Mouse (Mus musculus) hindbrain, embryonic 10.5 days (tissue): Measurements from ENCODE around the gene Il23r. TPM values are rescaled to one million over a fixed set of nuclear protein-coding genes. Genes with fewer than 3 reads are reported as not detected.
A peak's percentile ranks its signal among the peaks of the same experiment; 100 is the strongest.

Source experiments
- DNase-seq: peaks from one replicate; pipeline ENCODE4 v3.0.0-alpha.2; 2017; ENCODE audit warnings: low spot score
- H3K27ac ChIP-seq: fragments of 300-500 bp; sonication (generic); 2 replicates; pipeline ENCODE4 v1.5.1; 2016; ENCODE audit warnings: mild to moderate bottlenecking, moderate library complexity
- H3K27me3 ChIP-seq: fragments of 300-500 bp; sonication (generic); 2 replicates; pipeline ENCODE4 v1.6.1; 2016; ENCODE audit warnings: mild to moderate bottlenecking; ENCODE audit not compliant: poor library complexity, insufficient read depth, severe bottlenecking
- H3K36me3 ChIP-seq: fragments of 300-500 bp; sonication (generic); 2 replicates; pipeline ENCODE4 v1.6.1; 2016; ENCODE audit warnings: mild to moderate bottlenecking, moderate library complexity
- H3K4me1 ChIP-seq: fragments of 300-500 bp; sonication (generic); replicated peaks from 2 replicates; pipeline ENCODE4 v1.6.1; 2016; ENCODE audit warnings: mild to moderate bottlenecking
- H3K4me3 ChIP-seq: fragments of 300-500 bp; sonication (generic); 2 replicates; pipeline ENCODE4 v1.5.1; 2016; ENCODE audit warnings: mild to moderate bottlenecking, moderate library complexity
- H3K9me3 ChIP-seq: fragments of 300-500 bp; sonication (generic); 2 replicates; pipeline ENCODE4 v1.6.1; 2016; ENCODE audit warnings: mild to moderate bottlenecking, moderate library complexity
- WGBS: fragments of 180-500 bp; shearing (Covaris S2); methylation state at CpG from one replicate; pipeline ENCODE4 v1.1.7; 2016; 5-methylcytosine and 5-hydroxymethylcytosine counted together
- polyA plus RNA-seq: library from polyadenylated mRNA; unstranded; fragments of >200 nt; fragmentation: Nextera tagmentation; extraction: Ambion mirVana; gene quantifications from 2 replicates; pipeline ENCODE4 v1.2.1, GENCODE M21; 2016

Gene Il23r
- polyA plus RNA-seq, 1 experiment from 2014 or later: not detected

- Histone ChIP-seq H3K9me3 (no peaks in the 10 kb centered on the region), H3K4me3 (no peak overlapping the region), H3K36me3 (no peaks in the 10 kb centered on the region), H3K4me1 (no peaks in the 10 kb centered on the region), H3K27ac (no peak overlapping the region), H3K27me3 (no peaks in the 10 kb centered on the region)
- no peak for DNase-seq
- WGBS: 61% methylated on average over 3 of the region's 3 CpGs
Measured at GRCm38 (mm10) chr6:67405281-67405682, 86.4 kb downstream of the Il23r start.

- H3K9me3 ChIP-seq: no peaks in the 10 kb centered on the region
- H3K36me3 ChIP-seq: no peaks in the 10 kb centered on the region
- 80% methylated on average over 5 of the region's 5 CpGs for WGBS
- H3K4me3 ChIP-seq: no peak overlapping the region
- H3K27me3 ChIP-seq: no peaks in the 10 kb centered on the region
- no peak for DNase-seq
- no peak overlapping the region for H3K27ac ChIP-seq
- H3K4me1 ChIP-seq: no peaks in the 10 kb centered on the region
Measured at GRCm38 (mm10) chr6:67399551-67399950, 92.1 kb downstream of the Il23r start.

- WGBS: 2% methylated on average over 26 of the region's 26 CpGs
Measured at GRCm38 (mm10) chr6:67375982-67376391, 115.7 kb downstream of the Il23r start, which contains the start of gene Il12rb2. TSS of gene Il12rb2 (minus strand) at chr6:67376188.

More at GRCm38 (mm10) chr6:67375982-67376391, 115.7 kb downstream of the Il23r start, which contains the start of gene Il12rb2:
- H3K4me1 ChIP-seq: peaks cover 6% of the 10 kb centered on the region
- DNase-seq: peak; percentile 35
- no peaks in the 10 kb centered on the region for H3K9me3 ChIP-seq
- no peaks in the 10 kb centered on the region for H3K36me3 ChIP-seq
- H3K4me3 ChIP-seq: peak within 1 kb of the TSS; percentile 52
- H3K27me3 ChIP-seq: peaks cover 21% of the 10 kb centered on the region
- H3K27ac ChIP-seq: peak within 1 kb of the TSS; percentile 35; the same call in 1 of the 2 replicates

Other genes starting within 250 kb of the Il23r start
- gene Il12rb2, start 115.7 kb downstream of the Il23r start, polyA plus RNA-seq: 0.13 TPM in 1 of 2 replicates, not detected in the other
- 5.3 and 9.7 TPM in 2 replicates for gene Tacstd2, start 43.9 kb upstream of the Il23r start, polyA plus RNA-seq